Mouse (Mus musculus) heart, embryonic 10.5 days (tissue): ENCODE data around the gene Adamts13. TPM values are rescaled to one million over a fixed set of nuclear protein-coding genes. Genes with fewer than 3 reads are reported as not detected.

Experiments used
- DNase-seq: peaks from one replicate; pipeline ENCODE4 v3.0.0-alpha.2; 2017; ENCODE audit warnings: low spot score
- H3K27ac ChIP-seq: fragments of 300-500 bp; sonication (generic); 2 replicates; pipeline ENCODE4 v1.5.1; 2016; ENCODE audit warnings: mild to moderate bottlenecking
- H3K27me3 ChIP-seq: fragments of 300-500 bp; sonication (generic); 2 replicates; pipeline ENCODE4 v1.6.1; 2016; ENCODE audit warnings: mild to moderate bottlenecking; ENCODE audit not compliant: poor library complexity, insufficient read depth, severe bottlenecking
- H3K36me3 ChIP-seq: fragments of 300-500 bp; sonication (generic); 2 replicates; pipeline ENCODE4 v1.6.1; 2016; ENCODE audit warnings: mild to moderate bottlenecking, moderate library complexity
- H3K4me1 ChIP-seq: fragments of 300-500 bp; sonication (generic); 2 replicates; pipeline ENCODE4 v1.6.1; 2016; ENCODE audit warnings: mild to moderate bottlenecking
- H3K4me3 ChIP-seq: fragments of 300-500 bp; sonication (generic); 2 replicates; pipeline ENCODE4 v1.5.1; 2016; ENCODE audit warnings: mild to moderate bottlenecking, moderate library complexity
- H3K9me3 ChIP-seq: fragments of 300-500 bp; sonication (generic); 2 replicates; pipeline ENCODE4 v1.6.1; 2016; ENCODE audit warnings: mild to moderate bottlenecking, moderate library complexity
- WGBS: fragments of 180-500 bp; shearing (Covaris S2); methylation state at CpG from one replicate; pipeline ENCODE4 v1.1.7; 2016; 5-methylcytosine and 5-hydroxymethylcytosine counted together
- polyA plus RNA-seq: library from polyadenylated mRNA; unstranded; fragments of >200 nt; fragmentation: Nextera tagmentation; extraction: Ambion mirVana; gene quantifications from 2 replicates; pipeline ENCODE4 v1.2.1, GENCODE M21; 2016

The Adamts13 gene
- polyA plus RNA-seq, 1 experiment from 2014 or later: 0.04 TPM

GRCm38 (mm10) chr2:27049408-27049807 lies 76.2 kb downstream of the Adamts13 start:
- WGBS: 67% methylated on average over 6 of the region's 6 CpGs
- Histone ChIP-seq H3K4me1 (peaks cover under 1% of the 10 kb centered on the region; the same call in 1 of the 2 replicates), H3K9me3 (no peaks in the 10 kb centered on the region), H3K36me3 (no peaks in the 10 kb centered on the region), H3K27me3 (peaks cover 7% of the 10 kb centered on the region), H3K4me3 (no peak overlapping the region), H3K27ac (no peak overlapping the region)
- no peak for DNase-seq

- Histone ChIP-seq H3K36me3 (no peaks in the 10 kb centered on the region), H3K4me1 (peaks cover 39% of the 10 kb centered on the region), H3K27me3 (0 out of 2 replicates have a peak, but pooled peaks cover 9% of the 10 kb centered on the region), H3K9me3 (no peaks in the 10 kb centered on the region), H3K4me3 (no peak overlapping the region), H3K27ac (no peak overlapping the region)
- DNase-seq: no peak
- WGBS: 62% methylated on average over 4 of the region's 4 CpGs
Measured at GRCm38 (mm10) chr2:27058251-27058650, 85.0 kb downstream of the Adamts13 start.

GRCm38 (mm10) chr2:27058751-27059150 lies 85.5 kb downstream of the Adamts13 start:
- DNase-seq: no peak
- Histone ChIP-seq H3K27me3 (0 out of 2 replicates have a peak, but pooled peaks cover 9% of the 10 kb centered on the region), H3K27ac (no peak overlapping the region), H3K4me3 (no peak overlapping the region), H3K36me3 (no peaks in the 10 kb centered on the region), H3K4me1 (peaks cover 39% of the 10 kb centered on the region), H3K9me3 (no peaks in the 10 kb centered on the region)
- WGBS: 61% methylated on average over 12 of the region's 12 CpGs

- no peaks in the 10 kb centered on the region for H3K36me3 ChIP-seq
- WGBS: 78% methylated on average over 9 of the region's 9 CpGs
- H3K9me3 ChIP-seq: no peaks in the 10 kb centered on the region
- 0 out of 2 replicates have a peak, but pooled peaks cover 9% of the 10 kb centered on the region for H3K27me3 ChIP-seq
- peaks cover 39% of the 10 kb centered on the region for H3K4me1 ChIP-seq
- no peak overlapping the region for H3K27ac ChIP-seq
- no peak overlapping the region for H3K4me3 ChIP-seq
- DNase-seq: no peak
Measured at GRCm38 (mm10) chr2:27059187-27059586, 86.0 kb downstream of the Adamts13 start.

Other genes starting within 250 kb of the Adamts13 start
- not detected in 2 replicates for gene Abo, start 108.4 kb upstream of the Adamts13 start, polyA plus RNA-seq
- gene Surf6, start 70.5 kb upstream of the Adamts13 start, polyA plus RNA-seq: 18.7 and 24.2 TPM in 2 replicates
- 40.7 and 55.0 TPM in 2 replicates for gene Med22, start 62.7 kb upstream of the Adamts13 start, polyA plus RNA-seq
- 425 and 513 TPM in 2 replicates for gene Rpl7a, start 62.7 kb upstream of the Adamts13 start, polyA plus RNA-seq
- gene Surf2, start 57.0 kb upstream of the Adamts13 start, polyA plus RNA-seq: 39.9 and 45.7 TPM in 2 replicates
- gene Surf1, start 56.9 kb upstream of the Adamts13 start, polyA plus RNA-seq: 40.9 and 45.6 TPM in 2 replicates
- 229 and 242 TPM in 2 replicates for gene Surf4, start 39.5 kb upstream of the Adamts13 start, polyA plus RNA-seq
- 0.15 and 0.36 TPM in 2 replicates for gene Stkld1, start 39.4 kb upstream of the Adamts13 start, polyA plus RNA-seq
- gene Rexo4, start 9.0 kb upstream of the Adamts13 start, polyA plus RNA-seq: 34.5 and 46.9 TPM in 2 replicates
- 48.3 and 54.5 TPM in 2 replicates for gene Cacfd1, start 36.5 kb downstream of the Adamts13 start, polyA plus RNA-seq
- 0.34 and 0.49 TPM in 2 replicates for gene Slc2a6, start 54.6 kb downstream of the Adamts13 start, polyA plus RNA-seq
- 0.09 TPM in 1 of 2 replicates, not detected in the other for gene Mymk, start 98.8 kb downstream of the Adamts13 start, polyA plus RNA-seq
- gene Adamtsl2, start 106.0 kb downstream of the Adamts13 start, polyA plus RNA-seq: 9.7 and 13.5 TPM in 2 replicates
- gene Fam163b, start 169.1 kb downstream of the Adamts13 start, polyA plus RNA-seq: 0.25 and 0.39 TPM in 2 replicates
- 0.21 and 0.69 TPM in 2 replicates for gene Dbh, start 191.8 kb downstream of the Adamts13 start, polyA plus RNA-seq